Mouse (Mus musculus): ENCODE measurements at regions not wholly inside any gene's neighbourhood (a gene's known extent, or its start where the extent isn't known, plus 50 kb on each side); places are given as distances from the start of the nearest gene placed in this dataset.

- Histone ChIP-seq H3K36me3 (no peaks in the 10 kb centered on the region), H3K9ac (no peak overlapping the region), H3K4me2 (replicated peaks) (no peak overlapping the region), H3K9me3 (no peaks in the 10 kb centered on the region), H3K27me3 (no peaks in the 10 kb centered on the region), H3K4me1 (no peaks in the 10 kb centered on the region), H3K4me3 (no peak overlapping the region), H3K27ac (no peak overlapping the region)
- no peak for ATAC-seq (ENCODE audit: insufficient number of reproducible peaks, insufficient read depth, low FRiP score, low TSS enrichment)
- 60% methylated on average over 2 of the region's 2 CpGs for WGBS
These were observed 557.6 kb downstream of the Hace1 start for GRCm38 (mm10) chr10:46135120-46135748.

- H3K4me1 ChIP-seq = no peaks in the 10 kb centered on the region
- no peak for ATAC-seq (ENCODE audit: insufficient number of reproducible peaks, insufficient read depth, low FRiP score, low TSS enrichment)
- no peak overlapping the region for H3K9ac ChIP-seq
- no peaks in the 10 kb centered on the region for H3K36me3 ChIP-seq
- no peak overlapping the region for H3K4me3 ChIP-seq
- H3K27me3 ChIP-seq = no peaks in the 10 kb centered on the region
- WGBS = 82% methylated on average over 2 of the region's 2 CpGs
- no peak overlapping the region for H3K27ac ChIP-seq
- H3K9me3 ChIP-seq = no peaks in the 10 kb centered on the region
- H3K4me2 ChIP-seq (replicated peaks) = no peak overlapping the region
These were observed 596.4 kb downstream of the Hace1 start for GRCm38 (mm10) chr10:46174035-46174434.

- no peaks in the 10 kb centered on the region for H3K27me3 ChIP-seq
- H3K36me3 ChIP-seq = no peaks in the 10 kb centered on the region
- no peak overlapping the region for H3K4me3 ChIP-seq
- H3K4me2 ChIP-seq (replicated peaks) = no peak overlapping the region
- 81% methylated on average over 4 of the region's 4 CpGs for WGBS
- no peak overlapping the region for H3K27ac ChIP-seq
- H3K9ac ChIP-seq = no peak overlapping the region
- no peaks in the 10 kb centered on the region for H3K9me3 ChIP-seq
- no peaks in the 10 kb centered on the region for H3K4me1 ChIP-seq
- no peak for ATAC-seq (ENCODE audit: insufficient number of reproducible peaks, insufficient read depth, low FRiP score, low TSS enrichment)
These were observed 608.3 kb downstream of the Hace1 start for GRCm38 (mm10) chr10:46185763-46186458.

- Histone ChIP-seq H3K4me3 (no peak overlapping the region), H3K36me3 (no peaks in the 10 kb centered on the region), H3K9ac (no peak overlapping the region), H3K27ac (no peak overlapping the region), H3K4me1 (no peaks in the 10 kb centered on the region), H3K4me2 (replicated peaks) (no peak overlapping the region), H3K9me3 (no peaks in the 10 kb centered on the region), H3K27me3 (no peaks in the 10 kb centered on the region)
- ATAC-seq (ENCODE audit: insufficient number of reproducible peaks, insufficient read depth, low FRiP score, low TSS enrichment) = no peak
These were observed 616.5 kb downstream of the Hace1 start for GRCm38 (mm10) chr10:46194143-46194542.

- Histone ChIP-seq H3K36me3 (no peaks in the 10 kb centered on the region), H3K9me3 (no peaks in the 10 kb centered on the region), H3K9ac (no peak overlapping the region), H3K27me3 (no peaks in the 10 kb centered on the region), H3K27ac (no peak overlapping the region), H3K4me2 (replicated peaks) (no peak overlapping the region), H3K4me3 (no peak overlapping the region), H3K4me1 (no peaks in the 10 kb centered on the region)
- ATAC-seq (ENCODE audit: insufficient number of reproducible peaks, insufficient read depth, low FRiP score, low TSS enrichment) = no peak
- WGBS = 69% methylated on average over 7 of the region's 7 CpGs
These were observed 649.3 kb downstream of the Hace1 start for GRCm38 (mm10) chr10:46226837-46227402.

GRCm38 (mm10) chr10:46229608-46230007 lies 652.0 kb downstream of the Hace1 start:
- H3K27ac ChIP-seq = no peak overlapping the region
- H3K4me1 ChIP-seq = no peaks in the 10 kb centered on the region
- no peak for ATAC-seq (ENCODE audit: insufficient number of reproducible peaks, insufficient read depth, low FRiP score, low TSS enrichment)
- WGBS = 72% methylated on average over 4 of the region's 4 CpGs
- no peaks in the 10 kb centered on the region for H3K36me3 ChIP-seq
- H3K27me3 ChIP-seq = no peaks in the 10 kb centered on the region
- H3K4me3 ChIP-seq = no peak overlapping the region
- H3K9me3 ChIP-seq = no peaks in the 10 kb centered on the region
- no peak overlapping the region for H3K4me2 ChIP-seq (replicated peaks)
- H3K9ac ChIP-seq = no peak overlapping the region

GRCm38 (mm10) chr10:46235581-46235980 lies 658.0 kb downstream of the Hace1 start:
- no peaks in the 10 kb centered on the region for H3K36me3 ChIP-seq
- no peaks in the 10 kb centered on the region for H3K27me3 ChIP-seq
- WGBS = 54% methylated on average over 2 of the region's 2 CpGs
- H3K4me1 ChIP-seq = no peaks in the 10 kb centered on the region
- H3K4me2 ChIP-seq (replicated peaks) = no peak overlapping the region
- H3K9ac ChIP-seq = no peak overlapping the region
- H3K27ac ChIP-seq = no peak overlapping the region
- H3K4me3 ChIP-seq = no peak overlapping the region
- no peaks in the 10 kb centered on the region for H3K9me3 ChIP-seq
- ATAC-seq (ENCODE audit: insufficient number of reproducible peaks, insufficient read depth, low FRiP score, low TSS enrichment) = no peak

- Histone ChIP-seq H3K4me2 (replicated peaks) (no peak overlapping the region), H3K4me3 (no peak overlapping the region), H3K27ac (no peak overlapping the region), H3K4me1 (no peaks in the 10 kb centered on the region), H3K36me3 (no peaks in the 10 kb centered on the region), H3K9me3 (no peaks in the 10 kb centered on the region), H3K9ac (no peak overlapping the region), H3K27me3 (no peaks in the 10 kb centered on the region)
- ATAC-seq (ENCODE audit: insufficient number of reproducible peaks, insufficient read depth, low FRiP score, low TSS enrichment) = no peak
- WGBS = 78% methylated on average over 1 of the region's 1 CpGs
These were observed 677.9 kb downstream of the Hace1 start for GRCm38 (mm10) chr10:46255575-46255974.

GRCm38 (mm10) chr10:46269710-46270109 lies 692.1 kb downstream of the Hace1 start:
- Histone ChIP-seq H3K27me3 (no peaks in the 10 kb centered on the region), H3K4me1 (no peaks in the 10 kb centered on the region), H3K9me3 (no peaks in the 10 kb centered on the region), H3K36me3 (no peaks in the 10 kb centered on the region), H3K4me3 (no peak overlapping the region), H3K4me2 (replicated peaks) (no peak overlapping the region), H3K9ac (no peak overlapping the region), H3K27ac (no peak overlapping the region)
- no peak for ATAC-seq (ENCODE audit: insufficient number of reproducible peaks, insufficient read depth, low FRiP score, low TSS enrichment)
- WGBS = 87% methylated on average over 1 of the region's 1 CpGs

- Histone ChIP-seq H3K27me3 (no peaks in the 10 kb centered on the region), H3K27ac (no peak overlapping the region), H3K9me3 (no peaks in the 10 kb centered on the region), H3K4me3 (no peak overlapping the region), H3K36me3 (no peaks in the 10 kb centered on the region), H3K9ac (no peak overlapping the region), H3K4me2 (replicated peaks) (no peak overlapping the region), H3K4me1 (no peaks in the 10 kb centered on the region)
- WGBS = 42% methylated on average over 1 of the region's 1 CpGs
- ATAC-seq (ENCODE audit: insufficient number of reproducible peaks, insufficient read depth, low FRiP score, low TSS enrichment) = no peak
These were observed 696.2 kb downstream of the Hace1 start for GRCm38 (mm10) chr10:46273846-46274245.

- H3K9me3 ChIP-seq = no peaks in the 10 kb centered on the region
- H3K4me1 ChIP-seq = no peaks in the 10 kb centered on the region
- no peaks in the 10 kb centered on the region for H3K27me3 ChIP-seq
- WGBS = 77% methylated on average over 5 of the region's 5 CpGs
- H3K36me3 ChIP-seq = no peaks in the 10 kb centered on the region
- H3K27ac ChIP-seq = no peak overlapping the region
- no peak overlapping the region for H3K4me3 ChIP-seq
- no peak overlapping the region for H3K9ac ChIP-seq
- no peak for ATAC-seq (ENCODE audit: insufficient number of reproducible peaks, insufficient read depth, low FRiP score, low TSS enrichment)
- no peak overlapping the region for H3K4me2 ChIP-seq (replicated peaks)
These were observed 716.7 kb downstream of the Hace1 start for GRCm38 (mm10) chr10:46294290-46294689.

- Histone ChIP-seq H3K36me3 (no peaks in the 10 kb centered on the region), H3K9ac (no peak overlapping the region), H3K4me3 (no peak overlapping the region), H3K9me3 (no peaks in the 10 kb centered on the region), H3K4me2 (replicated peaks) (no peak overlapping the region), H3K4me1 (no peaks in the 10 kb centered on the region), H3K27ac (no peak overlapping the region), H3K27me3 (no peaks in the 10 kb centered on the region)
- WGBS = 71% methylated on average over 5 of the region's 5 CpGs
- ATAC-seq (ENCODE audit: insufficient number of reproducible peaks, insufficient read depth, low FRiP score, low TSS enrichment) = no peak
These were observed 720.7 kb downstream of the Hace1 start for GRCm38 (mm10) chr10:46298352-46298751.

All from embryonic facial prominence, embryonic 12.5 days (tissue).